Mouse (Mus musculus): Measurements from ENCODE around the gene Acad12.

Gene Acad12

DNA sequence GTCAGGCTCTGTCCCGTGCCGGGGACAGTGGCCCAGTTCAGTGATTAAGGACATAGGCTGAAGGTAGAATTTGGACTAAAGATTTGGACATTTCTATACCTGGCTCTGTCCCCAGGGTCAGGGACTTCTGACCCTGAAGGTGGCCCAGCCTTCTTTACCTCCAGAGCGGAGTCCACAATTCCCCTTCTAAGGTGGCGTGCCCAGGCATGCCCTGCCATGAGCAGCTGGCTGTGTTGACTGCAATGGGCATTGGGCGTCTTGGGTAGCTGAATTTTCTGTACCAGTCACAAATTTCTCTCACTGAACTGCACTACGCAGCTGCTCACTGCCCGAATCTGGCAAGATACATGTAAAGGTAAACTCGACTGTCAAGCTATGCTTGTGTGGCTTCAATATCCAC lies 36.8 kb downstream of the Acad12 start:
- DNase-seq: no peak

DNA sequence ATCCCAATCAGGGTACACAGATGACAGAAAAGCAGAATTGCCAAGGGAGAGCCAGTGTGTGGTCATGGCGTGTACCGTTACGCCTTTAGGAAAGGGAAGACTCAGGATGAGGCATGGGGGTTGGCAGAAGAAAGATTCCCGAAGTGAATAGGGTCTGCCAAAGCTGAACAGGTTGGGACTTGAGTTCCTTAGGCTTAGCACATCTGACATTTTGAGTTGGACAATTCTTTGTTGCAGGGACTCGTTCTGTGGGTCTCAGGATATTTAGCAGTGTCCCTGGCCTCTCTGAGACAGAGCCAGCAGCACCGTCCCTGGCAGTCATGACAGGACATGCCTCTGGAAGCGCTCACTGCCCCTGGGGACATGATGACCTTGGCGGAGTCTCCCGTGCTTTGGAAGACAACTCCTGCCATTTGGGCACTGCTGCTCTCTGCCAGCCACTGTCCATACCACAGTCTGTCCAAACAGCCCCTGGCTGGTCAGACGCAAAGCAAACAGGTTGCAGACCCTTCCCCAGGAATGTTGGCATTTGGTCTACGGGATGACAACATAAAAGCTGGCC lies 41.7 kb downstream of the Acad12 start:
- DNase-seq: no peak

GRCm38 (mm10) chr5:121575867-121576266 lies 42.9 kb downstream of the Acad12 start:
- DNase-seq: no peak

DNA sequence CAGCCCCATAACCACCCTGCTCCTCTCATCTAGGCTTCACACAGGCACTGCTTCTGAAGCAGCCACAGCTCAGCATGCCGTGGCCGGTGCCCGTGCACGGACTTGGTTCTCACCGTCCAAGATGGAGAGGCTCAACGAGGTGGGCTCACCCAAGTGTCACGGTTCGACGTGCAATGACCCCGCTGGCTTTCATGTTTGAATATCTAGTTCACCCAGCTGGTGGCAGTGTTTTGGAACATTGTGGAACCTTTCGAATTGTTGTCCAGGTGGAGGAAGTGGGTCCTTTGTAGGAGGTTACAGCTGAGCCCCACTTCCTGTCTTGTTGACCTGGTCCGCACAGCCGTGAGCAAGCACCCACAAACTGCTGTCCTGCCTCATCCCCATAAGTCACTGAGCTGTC lies 44.6 kb downstream of the Acad12 start:
- no peak for DNase-seq

GRCm38 (mm10) chr5:121570787-121571186 lies 48.0 kb downstream of the Acad12 start:
- no peak for DNase-seq

GRCm38 (mm10) chr5:121569881-121570420 lies 48.8 kb downstream of the Acad12 start:
- DNase-seq: no peak

GRCm38 (mm10) chr5:121566035-121566681 lies 52.6 kb downstream of the Acad12 start:
- DNase-seq: no peak

GRCm38 (mm10) chr5:121564468-121564895 lies 54.3 kb downstream of the Acad12 start:
- DNase-seq: peak; percentile 64

- DNase-seq: no peak
These were observed 56.3 kb downstream of the Acad12 start for GRCm38 (mm10) chr5:121562436-121562835.

DNA sequence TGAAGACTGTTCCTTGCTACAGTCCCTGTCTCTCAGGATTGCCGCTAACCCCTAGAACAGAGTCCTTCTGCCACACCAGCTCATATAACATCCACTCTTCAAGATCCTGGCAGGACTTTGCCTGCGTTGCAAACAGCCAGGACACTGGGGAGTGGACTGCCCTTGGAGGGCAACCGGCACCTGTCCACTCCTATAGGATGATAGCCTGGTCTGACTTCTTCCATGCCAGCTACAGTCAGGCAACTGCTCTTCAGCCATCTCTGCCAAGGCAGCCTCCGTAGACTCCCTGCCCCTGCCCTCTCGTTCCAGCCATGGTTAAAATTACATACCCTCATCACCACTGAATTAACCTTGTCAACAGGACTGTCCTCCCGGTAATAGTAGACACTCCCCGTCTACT lies 69.5 kb downstream of the Acad12 start:
- DNase-seq: no peak

DNA sequence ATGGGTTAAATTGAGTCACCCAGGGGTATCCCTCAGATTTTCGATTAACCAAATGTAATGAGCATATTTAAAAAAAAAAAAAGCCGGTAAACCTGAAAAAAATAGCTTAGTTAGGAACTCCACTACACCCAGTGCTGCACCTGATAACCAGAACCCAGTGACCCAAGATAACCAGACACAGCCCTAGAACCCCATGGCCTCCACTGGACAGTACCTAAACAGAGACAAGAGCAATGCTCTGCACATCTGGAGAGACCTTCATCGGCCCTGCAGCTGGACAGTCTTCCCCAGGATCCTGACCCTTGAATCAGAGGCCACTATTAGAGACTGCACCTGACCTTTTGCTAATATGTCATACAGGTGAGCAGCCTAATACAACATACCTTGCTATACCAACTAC lies 71.7 kb downstream of the Acad12 start:
- DNase-seq: no peak

Data from cerebellum, adult 8-10 months (tissue).